ENCODE assay signal across 16 mouse cellular contexts in the genomic region with DNA sequence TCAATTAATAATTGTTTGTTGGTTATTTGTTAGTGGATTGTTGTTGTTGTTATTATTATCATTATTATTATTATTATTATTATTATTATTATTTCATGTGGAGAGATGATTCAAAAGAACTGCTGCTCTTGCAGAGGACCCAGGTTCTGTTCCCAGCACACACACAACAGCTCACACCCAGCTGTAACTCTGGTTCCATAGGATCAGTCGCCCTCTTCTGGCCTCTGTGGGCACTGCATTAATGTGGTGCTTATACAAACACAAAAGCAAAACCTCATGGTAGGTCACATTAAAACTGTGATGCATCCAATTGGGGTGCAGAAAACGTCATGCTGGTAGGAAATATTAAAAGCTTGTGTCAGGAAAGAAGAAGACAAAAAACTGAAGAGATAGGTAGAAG. TPM values are rescaled to one million over a fixed set of nuclear protein-coding genes. Genes with fewer than 3 reads are reported as not detected.
DNase-seq lines count a peak whose midpoint lies in the region; ATAC-seq and TF ChIP-seq lines count a peak whose summit lies in the region.
"Had no signal": no experiment of that assay in that cellular context is flagged by ENCODE, and none has a peak within 500 bp of the region (broad histone marks: within the 10 kb centered on the region; RNA-seq: fewer than 3 reads in every experiment).

No protein-coding gene starts in this region.

- ATAC-seq in hindbrain, embryonic 13.5 days (ENCODE audit: low FRiP score) = no peak
- ATAC-seq in hindbrain, postnatal 0 days = no peak
- no peak for ATAC-seq in cerebellum, adult (ENCODE audit: insufficient number of reproducible peaks, low FRiP score, low TSS enrichment)
- ATAC-seq: liver, embryonic 12.5 days had no signal

- no peak overlapping the region for H3K27ac ChIP-seq in hindbrain, embryonic 10.5 days
- H3K27ac ChIP-seq in hindbrain, embryonic 13.5 days = no peak overlapping the region
- no peak overlapping the region for H3K27ac ChIP-seq in hindbrain, postnatal 0 days
- H3K27ac ChIP-seq: liver, embryonic 12.5 days had no signal

- H3K4me2 ChIP-seq in hindbrain, embryonic 13.5 days = no peak overlapping the region
- no peak overlapping the region for H3K4me2 ChIP-seq in hindbrain, postnatal 0 days (ENCODE audit: low read depth, low read length)
- H3K4me2 ChIP-seq: liver, embryonic 12.5 days had no signal

- H3K36me3 ChIP-seq in hindbrain, embryonic 10.5 days = no peaks in the 10 kb centered on the region
- H3K36me3 ChIP-seq in hindbrain, embryonic 13.5 days = no peaks in the 10 kb centered on the region
- no peaks in the 10 kb centered on the region for H3K36me3 ChIP-seq in hindbrain, postnatal 0 days (ENCODE audit: insufficient read depth, low read length)
- H3K36me3 ChIP-seq: liver, embryonic 12.5 days had no signal

- H3K4me3 ChIP-seq in hindbrain, embryonic 10.5 days = no peak overlapping the region
- H3K4me3 ChIP-seq in hindbrain, embryonic 13.5 days = no peak overlapping the region
- H3K4me3 ChIP-seq in hindbrain, postnatal 0 days (ENCODE audit: low read length) = no peak overlapping the region
- H3K4me3 ChIP-seq: liver, embryonic 12.5 days; megakaryocyte, embryonic 14.5 days had no signal

- no peak for TF ChIP-seq CTCF in hindbrain, postnatal 0 days (IDR thresholded peaks at IDR 0.05; ENCODE audit: low read depth)

- no peaks in the 10 kb centered on the region for H3K27me3 ChIP-seq in hindbrain, embryonic 10.5 days (ENCODE audit: insufficient read depth, poor library complexity, severe bottlenecking)
- no peaks in the 10 kb centered on the region for H3K27me3 ChIP-seq in hindbrain, embryonic 13.5 days
- no peaks in the 10 kb centered on the region for H3K27me3 ChIP-seq in hindbrain, postnatal 0 days (ENCODE audit: insufficient read depth, low read length)
- H3K27me3 ChIP-seq: liver, embryonic 12.5 days; megakaryocyte, embryonic 14.5 days had no signal

- 43% methylated on average over 2 of the region's 2 CpGs for WGBS in hindbrain, embryonic 10.5 days
- 37% methylated on average over 2 of the region's 2 CpGs for WGBS in hindbrain, embryonic 13.5 days
- 44% methylated on average over 2 of the region's 2 CpGs for WGBS in hindbrain, postnatal 0 days

- H3K9me3 ChIP-seq in hindbrain, embryonic 10.5 days = peaks cover 43% of the 10 kb centered on the region
- peaks cover 14% of the 10 kb centered on the region for H3K9me3 ChIP-seq in hindbrain, embryonic 13.5 days
- H3K9me3 ChIP-seq in hindbrain, postnatal 0 days (ENCODE audit: low read length) = no peaks in the 10 kb centered on the region
- H3K9me3 ChIP-seq: liver, embryonic 12.5 days had no signal

- H3K4me1 ChIP-seq in hindbrain, embryonic 10.5 days (replicated peaks) = no peaks in the 10 kb centered on the region
- no peaks in the 10 kb centered on the region for H3K4me1 ChIP-seq in hindbrain, embryonic 13.5 days (replicated peaks)
- no peaks in the 10 kb centered on the region for H3K4me1 ChIP-seq in hindbrain, postnatal 0 days (ENCODE audit: insufficient read depth, low read length)
- H3K4me1 ChIP-seq: liver, embryonic 12.5 days; megakaryocyte, embryonic 14.5 days had no signal

- no peak overlapping the region for H3K9ac ChIP-seq in hindbrain, embryonic 13.5 days
- no peak overlapping the region for H3K9ac ChIP-seq in hindbrain, postnatal 0 days (replicated peaks; ENCODE audit: low read length)
- H3K9ac ChIP-seq: liver, embryonic 12.5 days had no signal

- peak; percentile 21 for DNase-seq in hindbrain, embryonic 10.5 days (ENCODE audit: low spot score)
- peak; percentile 10 for DNase-seq in retina, postnatal 1 day
- no peak for DNase-seq in retina, embryonic 14.5 days (ENCODE audit: low spot score)
- peak; percentile 2 for DNase-seq in hindbrain, postnatal 0 days (ENCODE audit: low spot score)
- DNase-seq in thymus, postnatal 14 days = peak; percentile 43
- DNase-seq in kidney, postnatal 25 days = no peak
- DNase-seq: adrenal gland, postnatal 36 days; cerebellum, adult 9-11 months; layer of hippocampus, adult 9-11 months had no signal

RNA-seq across cellular contexts. Expression of a gene that starts 12.4 kb away (rescaled TPM):
- not detected in 2 replicates for polyA plus RNA-seq in hindbrain, embryonic 10.5 days (2016; fragmentation: Nextera tagmentation; extraction: Ambion mirVana)
- not detected in 2 replicates for polyA plus RNA-seq in hindbrain, embryonic 13.5 days (2015; fragmentation: Nextera tagmentation; extraction: Ambion mirVana)
- total RNA-seq in hindbrain, postnatal 0 days (2014; rRNA removed) = not detected in 2 replicates
- not detected in 2 replicates for polyA plus RNA-seq in hindbrain, postnatal 0 days (2015; fragmentation: Nextera tagmentation; extraction: Ambion mirVana)
- total RNA-seq: adrenal gland, postnatal 36 days; granulocyte monocyte progenitor cell, adult 5-6 weeks; hematopoietic stem cell, adult 5-6 weeks had no signal
- polyA plus RNA-seq: liver, embryonic 12.5 days; stomach, embryonic 16.5 days had no signal

RNA-seq across cellular contexts. Expression of a gene that starts 22.6 kb away (rescaled TPM):
- not detected in 2 replicates for polyA plus RNA-seq in hindbrain, embryonic 10.5 days (2016; fragmentation: Nextera tagmentation; extraction: Ambion mirVana)
- not detected in 2 replicates for polyA plus RNA-seq in hindbrain, embryonic 13.5 days (2015; fragmentation: Nextera tagmentation; extraction: Ambion mirVana)
- not detected in 2 replicates for total RNA-seq in hindbrain, postnatal 0 days (2014; rRNA removed)
- polyA plus RNA-seq in hindbrain, postnatal 0 days (2015; fragmentation: Nextera tagmentation; extraction: Ambion mirVana) = not detected in 2 replicates
- total RNA-seq: adrenal gland, postnatal 36 days; granulocyte monocyte progenitor cell, adult 5-6 weeks; hematopoietic stem cell, adult 5-6 weeks had no signal
- polyA plus RNA-seq: liver, embryonic 12.5 days; stomach, embryonic 16.5 days had no signal

RNA-seq across cellular contexts. Expression of a gene that starts 37.2 kb away (rescaled TPM):
- polyA plus RNA-seq in hindbrain, embryonic 10.5 days (2016; fragmentation: Nextera tagmentation; extraction: Ambion mirVana) = 0.24 TPM in 1 of 2 replicates, not detected in the other
- not detected in 2 replicates for polyA plus RNA-seq in hindbrain, embryonic 13.5 days (2015; fragmentation: Nextera tagmentation; extraction: Ambion mirVana)
- total RNA-seq in hindbrain, postnatal 0 days (2014; rRNA removed) = not detected in 2 replicates
- polyA plus RNA-seq in hindbrain, postnatal 0 days (2015; fragmentation: Nextera tagmentation; extraction: Ambion mirVana) = not detected in 2 replicates
- total RNA-seq: granulocyte monocyte progenitor cell, adult 5-6 weeks; hematopoietic stem cell, adult 5-6 weeks had no signal
- polyA plus RNA-seq: liver, embryonic 12.5 days; stomach, embryonic 16.5 days had no signal

Comparison
In these comparisons a context has a peak if more than half of its experiments do, and no peak if none do; other contexts are left out.
1. DNase-seq: peak in hindbrain, embryonic 10.5 days (single experiment), retina, postnatal 1 day (single experiment), hindbrain, postnatal 0 days (single experiment) and thymus, postnatal 14 days (single experiment); none in retina, embryonic 14.5 days (single experiment) and kidney, postnatal 25 days (0 of 2).